Mouse (Mus musculus): ENCODE data around the gene Uimc1.

- TF ChIP-seq POLR2A (IDR thresholded peaks at IDR 0.05; ENCODE audit: borderline replicate concordance, control insufficient read depth, low read depth, low read length), result no peak
- TF ChIP-seq CTCF (IDR thresholded peaks at IDR 0.05; ENCODE audit: control insufficient read depth, insufficient read depth, low read length), result no peak
Measured at GRCm38 (mm10) chr13:55000433-55000832, 99.7 kb downstream of the Uimc1 start.
